Mouse (Mus musculus) spleen, embryonic (tissue): Measurements from ENCODE around the gene Abhd15.

Source experiments
- CTCF ChIA-PET: fragments of 350-600 bp; sonication (Branson Sonifier 250); formaldehyde crosslinking; loops from one replicate; lab custom pipeline; 2022; lab: Charles Lee

The Abhd15 gene

GRCm38 (mm10) chr11:77514832-77515636 lies at the start of gene Abhd15:
Gene Abhd15, plus strand, starts transcription at chr11:77515121.
- CTCF ChIA-PET: interaction anchor here (1.0 kb wide), 1 partner anchor 24 kb away, joined by 4 read pairs; no protein-coding TSS in a partner anchor

GRCm38 (mm10) chr11:77466544-77466943 lies 48.4 kb upstream of the Abhd15 start:
- CTCF ChIA-PET: interaction anchor here (0.7 kb wide), 1 partner anchor 72 kb away, joined by 3 read pairs; no protein-coding TSS in a partner anchor

- CTCF ChIA-PET: interaction anchor here (0.7 to 1.0 kb wide), 3 partner anchors 10 to 71 kb away, joined by 3 to 4 read pairs (median 3); no protein-coding TSS in a partner anchor
Observed at GRCm38 (mm10) chr11:77467157-77467556, 47.8 kb upstream of the Abhd15 start.

- CTCF ChIA-PET: interaction anchor here (1.0 kb wide), 2 partner anchors 9 to 35 kb away, joined by 3 to 4 read pairs; no protein-coding TSS in a partner anchor
Observed at GRCm38 (mm10) chr11:77467784-77468183, 47.1 kb upstream of the Abhd15 start.

- CTCF ChIA-PET: interaction anchor here (1.0 kb wide), 2 partner anchors 9 to 35 kb away, joined by 3 to 4 read pairs; no protein-coding TSS in a partner anchor
Observed at GRCm38 (mm10) chr11:77468397-77468796, 46.5 kb upstream of the Abhd15 start.

GRCm38 (mm10) chr11:77471407-77471806 lies 43.5 kb upstream of the Abhd15 start:
- CTCF ChIA-PET: no interaction called here

- CTCF ChIA-PET: no interaction called here
Observed at GRCm38 (mm10) chr11:77472775-77473174, 42.1 kb upstream of the Abhd15 start.

- CTCF ChIA-PET: no interaction called here
Observed at GRCm38 (mm10) chr11:77476216-77476615, 38.7 kb upstream of the Abhd15 start.

- CTCF ChIA-PET: interaction anchor here (1.3 kb wide), 1 partner anchor 9 kb away, joined by 4 read pairs; no protein-coding TSS in a partner anchor
Observed at GRCm38 (mm10) chr11:77476895-77477294, 38.0 kb upstream of the Abhd15 start.

GRCm38 (mm10) chr11:77483043-77483442 lies 31.9 kb upstream of the Abhd15 start:
- CTCF ChIA-PET: no interaction called here

GRCm38 (mm10) chr11:77483510-77484255 lies 31.2 kb upstream of the Abhd15 start:
- CTCF ChIA-PET: interaction anchor here (0.7 kb wide), 1 partner anchor 54 kb away, joined by 3 read pairs; no protein-coding TSS in a partner anchor

- CTCF ChIA-PET: no interaction called here
Observed at GRCm38 (mm10) chr11:77485229-77485628, 29.7 kb upstream of the Abhd15 start.

GRCm38 (mm10) chr11:77486798-77487197 lies 28.1 kb upstream of the Abhd15 start:
- CTCF ChIA-PET: no interaction called here

GRCm38 (mm10) chr11:77488771-77489581 lies 25.9 kb upstream of the Abhd15 start:
- CTCF ChIA-PET: interaction anchor here (0.6 kb wide), 1 partner anchor 185 kb away, joined by 3 read pairs; no protein-coding TSS in a partner anchor

- CTCF ChIA-PET: interaction anchor here (1.0 kb wide), 1 partner anchor 10 kb away, joined by 3 read pairs; no protein-coding TSS in a partner anchor
Observed at GRCm38 (mm10) chr11:77489591-77490235, 25.2 kb upstream of the Abhd15 start, which contains the start of gene Ankrd13b. Gene Ankrd13b, minus strand, starts transcription at chr11:77489678.

- CTCF ChIA-PET: interaction anchor here (1.0 kb wide), 1 partner anchor 9 kb away, joined by 3 read pairs; no protein-coding TSS in a partner anchor
Observed at GRCm38 (mm10) chr11:77490451-77490850, 24.5 kb upstream of the Abhd15 start.

- CTCF ChIA-PET: interaction anchor here (1.4 kb wide), 1 partner anchor 24 kb away, joined by 4 read pairs; the partner anchor contains the start of genes Abhd15 and Trp53i13
Observed at GRCm38 (mm10) chr11:77491123-77491501, 23.8 kb upstream of the Abhd15 start.

- CTCF ChIA-PET: interaction anchor here (0.6 to 1.4 kb wide), 3 partner anchors 24 to 117 kb away, joined by 3 to 4 read pairs (median 3); partner anchors contain the start of genes Abhd15 and Trp53i13
Observed at GRCm38 (mm10) chr11:77491502-77492291, 23.2 kb upstream of the Abhd15 start.

- CTCF ChIA-PET: interaction anchor here (0.6 to 1.4 kb wide), 2 partner anchors 23 to 27 kb away, joined by 3 to 4 read pairs; partner anchors contain the start of genes Abhd15 and Trp53i13
Observed at GRCm38 (mm10) chr11:77492311-77492871, 22.5 kb upstream of the Abhd15 start.
